Mouse (Mus musculus) regulatory T cell (primary cell): ENCODE measurements around the gene Krcc1.
"Not testable (repeated sequence)": the region's sequence is repeated elsewhere in the genome, so short reads cannot be mapped to it uniquely, and the experiment has no call there.

Source experiments
- in situ Hi-C: fragments of 300-600 bp; cut with MboI, MseI; formaldehyde crosslinking; loops from one replicate; pipeline ENCODE4 v1.15.1; 2025; ENCODE audit warnings: high pct_unique_total_duplicates

Krcc1 gene

DNA sequence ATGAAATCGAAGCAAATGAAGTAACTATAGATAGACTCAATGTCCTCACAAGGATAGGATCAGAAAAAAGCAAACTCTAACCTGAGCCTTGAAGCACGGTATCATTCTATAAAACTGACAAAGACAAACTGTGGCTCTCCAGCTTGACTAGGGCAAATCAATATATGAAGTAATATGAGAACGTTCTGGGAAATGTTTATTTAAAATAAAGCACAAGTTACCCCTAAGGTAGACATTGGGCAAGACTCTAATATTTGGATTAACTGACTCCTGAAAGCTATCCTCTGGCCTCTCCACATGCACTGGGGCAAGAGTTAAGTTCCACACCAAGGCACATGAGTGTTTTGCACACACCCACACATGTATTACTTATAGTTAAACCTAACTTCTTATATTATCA is 10.4 kb upstream of the Krcc1 start:
- in situ Hi-C loops: no loop called here

DNA sequence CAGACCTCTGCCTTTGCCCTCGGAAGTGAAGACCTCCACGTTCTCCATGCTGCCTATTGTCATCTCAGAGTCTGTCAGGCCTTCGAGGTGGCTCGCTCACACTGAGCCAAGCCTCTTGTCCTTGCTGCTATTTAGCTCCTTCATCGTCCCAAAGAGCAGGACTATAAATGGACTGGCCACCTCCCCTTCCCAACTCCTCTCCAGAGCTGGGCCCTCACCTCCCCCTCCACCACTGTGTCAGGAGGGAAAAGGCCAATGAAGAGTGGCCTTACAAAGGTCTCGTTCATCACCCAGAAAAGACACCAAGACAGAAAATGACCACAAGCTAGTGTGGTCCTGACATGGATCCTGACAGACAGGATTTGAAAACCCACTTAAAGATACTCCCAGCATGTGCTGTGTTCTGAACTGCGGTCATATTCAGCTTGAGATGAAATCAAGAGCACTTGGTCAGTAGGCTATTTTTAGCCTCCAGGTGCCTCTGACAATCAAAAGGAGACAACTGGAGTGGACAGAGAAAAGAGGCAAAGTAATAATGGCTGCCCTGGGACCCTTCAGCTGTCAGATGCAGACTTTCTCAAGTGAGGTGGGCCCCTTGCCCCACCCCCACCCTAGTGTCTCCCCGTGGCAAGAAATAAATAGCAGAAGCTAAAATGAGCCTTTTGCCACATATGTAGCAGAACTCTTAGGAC is 9.2 kb upstream of the Krcc1 start:
- in situ Hi-C loops: no loop called here

GRCm38 (mm10) chr6:71267603-71268002 is 3.9 kb upstream of the Krcc1 start:
- in situ Hi-C loops: not testable (repeated sequence)

GRCm38 (mm10) chr6:71268929-71269685 is 2.4 kb upstream of the Krcc1 start:
- in situ Hi-C loops: no loop called here

DNA sequence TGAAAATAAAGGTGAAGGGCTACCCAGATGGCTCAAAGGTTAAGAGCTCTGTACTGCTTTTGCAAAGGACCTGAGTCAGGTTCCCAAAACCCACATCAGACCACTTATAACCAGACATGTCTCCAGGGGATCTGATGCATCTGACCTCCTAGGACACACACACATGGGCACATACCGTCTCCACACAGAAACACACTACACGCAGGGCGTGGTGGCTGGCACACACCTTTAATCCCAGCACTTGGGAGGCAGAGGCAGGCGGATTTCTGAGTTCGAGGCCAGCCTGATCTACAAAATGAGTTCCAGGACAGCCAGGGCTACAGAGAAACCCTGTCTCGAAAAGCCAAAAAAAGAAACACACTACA is 1.8 kb upstream of the Krcc1 start:
- in situ Hi-C loops: not testable (repeated sequence)

DNA sequence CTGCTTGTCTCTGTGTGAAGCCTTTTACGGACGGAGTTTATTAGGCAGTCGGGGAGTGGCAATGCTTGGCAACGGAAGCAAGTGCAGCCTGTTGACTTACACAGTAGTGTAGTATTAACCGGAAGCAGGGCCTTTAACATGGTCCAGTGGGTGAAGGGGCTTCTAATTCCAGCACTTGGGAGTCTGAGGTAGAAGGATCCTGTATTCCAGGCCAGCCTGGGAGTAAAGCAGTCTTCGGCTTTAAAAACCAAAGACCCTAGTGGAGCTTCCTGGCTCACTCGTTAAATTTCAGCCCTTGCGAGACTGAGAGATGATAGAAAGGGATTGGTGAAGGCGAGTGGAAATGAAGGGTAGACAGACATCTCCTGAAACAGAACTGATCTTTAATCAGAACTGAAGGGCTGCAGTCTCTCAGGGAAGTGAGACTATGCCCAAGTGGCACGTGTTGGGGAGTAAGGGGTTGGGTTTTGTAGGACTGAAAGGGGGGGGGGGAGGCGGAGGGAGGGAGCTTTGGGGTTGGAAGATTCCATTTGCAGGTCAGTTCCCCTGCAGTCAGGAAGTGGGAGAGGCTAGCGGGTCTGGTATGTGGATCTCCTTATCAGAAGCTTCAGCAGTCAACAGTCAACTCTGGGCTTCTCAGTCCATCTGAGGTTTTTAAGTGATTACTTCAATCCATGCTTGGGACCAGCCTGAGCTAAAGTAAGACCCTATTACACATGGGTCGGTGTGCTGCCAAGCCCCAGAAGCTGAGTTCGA is 998 bp upstream of the Krcc1 start:
- in situ Hi-C loops: no loop called here

- in situ Hi-C loops: no loop called here
These were observed 454 bp upstream of the Krcc1 start for GRCm38 (mm10) chr6:71271057-71271388.

- in situ Hi-C loops: no loop called here
These were observed 852 bp downstream of the Krcc1 start for GRCm38 (mm10) chr6:71272316-71272741.

DNA sequence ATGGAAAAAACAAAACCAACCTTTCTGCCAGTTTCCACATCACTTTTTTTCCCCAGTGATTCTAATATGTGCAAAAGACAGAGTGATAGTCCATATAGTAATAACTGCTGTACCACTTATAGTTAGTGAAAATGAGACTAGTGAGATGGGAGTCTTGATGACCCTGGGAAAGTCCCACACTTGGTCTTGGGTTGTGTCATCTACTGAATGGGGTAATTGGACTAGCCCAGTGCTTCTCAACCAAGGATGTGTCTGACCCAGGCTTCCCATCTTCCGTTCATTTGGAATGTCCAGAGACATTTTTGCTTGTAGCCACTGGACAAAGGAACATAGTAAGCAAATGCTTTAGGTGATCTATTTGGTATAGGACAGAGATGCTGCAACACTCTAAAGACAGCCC is 2.2 kb downstream of the Krcc1 start:
- in situ Hi-C loops: no loop called here

DNA sequence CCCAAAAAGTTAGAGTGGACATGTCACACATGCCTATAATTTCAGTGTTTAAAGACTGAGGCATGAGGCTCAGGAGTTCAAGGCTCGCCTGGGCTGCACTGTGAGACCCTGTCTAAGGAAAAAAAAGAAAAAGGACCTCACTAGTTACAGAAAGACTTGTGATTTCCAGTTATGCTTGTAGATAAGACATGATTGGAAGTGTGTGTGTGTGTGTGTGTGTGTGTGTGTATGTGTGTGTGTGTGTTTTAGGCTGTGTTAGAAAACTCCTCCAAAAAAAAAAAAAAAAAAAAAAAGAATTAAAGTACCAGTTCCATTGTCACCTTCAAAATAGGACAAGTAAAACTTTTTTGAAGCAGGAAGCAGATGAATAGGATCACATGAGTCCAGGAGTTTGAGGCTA is 3.1 kb downstream of the Krcc1 start:
- in situ Hi-C loops: no loop called here

DNA sequence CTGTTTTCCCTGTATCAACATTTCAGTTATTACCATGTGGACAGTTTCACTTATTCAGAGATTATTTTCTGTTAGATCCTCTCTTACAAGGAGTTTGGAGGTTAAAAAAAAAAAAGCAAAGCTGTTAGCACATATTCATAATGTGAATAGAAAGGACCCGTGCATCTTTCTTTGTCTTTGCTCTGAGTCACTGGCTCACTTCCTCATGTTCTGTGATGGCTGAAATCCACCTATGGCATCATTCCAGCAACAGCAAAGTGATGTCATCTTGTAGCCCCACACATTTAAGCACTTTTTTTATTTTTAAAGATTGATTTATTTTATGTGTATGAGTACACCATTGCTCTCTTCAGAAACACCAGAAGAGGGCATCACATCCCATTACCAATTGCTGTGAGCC is 7.9 kb downstream of the Krcc1 start:
- in situ Hi-C loops: no loop called here

- in situ Hi-C loops: loop anchor here (10.0 kb wide), 1 partner anchor 111 kb away; no protein-coding TSS in a partner anchor
These were observed 22.0 kb downstream of the Krcc1 start for GRCm38 (mm10) chr6:71293509-71293908.

GRCm38 (mm10) chr6:71295303-71295702 is 23.8 kb downstream of the Krcc1 start:
- in situ Hi-C loops: loop anchor here (5.0 to 10.0 kb wide), 2 partner anchors 109 to 123 kb away; no protein-coding TSS in a partner anchor

- in situ Hi-C loops: loop anchor here (5.0 to 10.0 kb wide), 2 partner anchors 107 to 126 kb away; no protein-coding TSS in a partner anchor
These were observed 26.6 kb downstream of the Krcc1 start for GRCm38 (mm10) chr6:71298051-71298450.

- in situ Hi-C loops: loop anchor here (5.0 to 10.0 kb wide), 2 partner anchors 106 to 126 kb away; no protein-coding TSS in a partner anchor
These were observed 27.3 kb downstream of the Krcc1 start for GRCm38 (mm10) chr6:71298751-71299150.

DNA sequence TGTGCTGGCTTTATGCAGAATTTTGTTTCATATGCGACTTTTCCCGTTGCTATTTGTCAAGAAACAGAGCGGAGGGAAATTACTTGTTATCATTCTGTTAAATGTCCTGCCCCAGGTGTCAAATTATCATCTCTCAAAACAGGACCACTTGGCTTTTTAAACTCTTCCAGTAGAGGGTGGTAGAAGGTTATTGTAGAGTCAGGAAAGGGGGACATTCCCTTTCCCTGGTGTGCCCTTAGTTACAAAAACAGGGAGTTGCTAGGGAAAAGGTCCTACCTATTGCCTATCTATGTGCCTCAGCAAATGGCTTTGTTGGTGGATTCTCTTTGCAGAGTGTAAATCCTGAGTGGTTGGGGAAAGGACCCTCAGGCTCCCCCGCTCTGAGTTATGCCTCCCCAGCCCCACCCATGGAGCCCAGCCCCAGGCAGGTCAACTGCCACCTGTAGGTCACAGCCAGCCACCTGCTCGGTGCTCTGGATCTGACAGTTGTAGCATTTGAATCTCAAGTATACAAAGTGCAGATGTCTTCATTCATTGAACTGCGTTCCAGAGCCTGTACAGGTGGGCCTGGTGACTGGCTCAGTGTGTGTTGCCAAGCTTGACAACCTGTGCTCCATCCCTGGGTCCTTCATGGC is 30.7 kb downstream of the Krcc1 start:
- in situ Hi-C loops: loop anchor here (5.0 kb wide), 1 partner anchor 80 kb away; no protein-coding TSS in a partner anchor

- in situ Hi-C loops: no loop called here
These were observed 36.0 kb downstream of the Krcc1 start for GRCm38 (mm10) chr6:71307486-71307885.

- in situ Hi-C loops: no loop called here
These were observed 50.4 kb downstream of the Krcc1 start, which contains the start of gene Smyd1 for GRCm38 (mm10) chr6:71321826-71322283. TSS of gene Smyd1 (minus strand) at chr6:71322233.

DNA sequence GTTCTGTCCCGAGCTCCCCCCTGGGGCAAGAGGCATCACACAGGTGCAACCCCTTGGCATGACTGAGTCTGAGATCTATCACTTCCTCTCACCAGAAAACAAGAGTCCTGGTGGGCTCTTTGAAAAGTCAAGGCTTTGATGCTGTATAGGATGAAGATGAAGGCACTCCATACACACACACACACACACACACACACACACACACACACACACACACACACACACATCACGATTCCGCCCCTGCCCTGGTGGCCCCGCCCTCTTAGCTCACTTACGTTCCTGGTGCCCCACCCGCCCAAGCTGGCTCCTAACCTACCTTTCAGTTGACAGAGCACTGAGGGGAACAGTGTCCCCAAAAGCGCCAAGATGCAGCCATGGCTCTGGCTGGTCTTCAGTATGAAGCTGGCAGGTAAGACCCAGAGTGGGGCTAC is 51.0 kb downstream of the Krcc1 start, which contains the start of gene Cd8b1:
Cd8b1 (plus strand) TSS at position 298 of the 431 bp plus-strand sequence.
- in situ Hi-C loops: no loop called here

DNA sequence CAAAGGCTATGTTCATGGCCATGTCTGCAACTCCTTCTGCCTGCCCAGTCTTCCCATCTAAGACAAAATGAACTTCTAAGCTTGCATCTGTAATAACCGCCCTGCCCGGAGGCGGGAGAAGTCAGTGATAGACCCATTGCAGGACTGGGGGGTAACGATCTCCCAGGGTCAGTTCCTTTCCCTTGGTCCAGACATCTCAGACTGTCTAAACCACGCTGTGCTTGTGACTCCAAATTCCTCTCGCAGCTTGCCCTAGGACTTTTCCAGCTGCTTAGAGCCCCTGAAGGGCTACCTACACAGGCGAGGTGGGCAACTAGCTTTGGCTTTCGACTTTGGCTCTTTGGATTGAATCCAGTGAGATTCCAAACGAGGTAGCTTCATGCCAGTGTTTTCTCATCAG is 53.3 kb downstream of the Krcc1 start:
- in situ Hi-C loops: no loop called here

DNA sequence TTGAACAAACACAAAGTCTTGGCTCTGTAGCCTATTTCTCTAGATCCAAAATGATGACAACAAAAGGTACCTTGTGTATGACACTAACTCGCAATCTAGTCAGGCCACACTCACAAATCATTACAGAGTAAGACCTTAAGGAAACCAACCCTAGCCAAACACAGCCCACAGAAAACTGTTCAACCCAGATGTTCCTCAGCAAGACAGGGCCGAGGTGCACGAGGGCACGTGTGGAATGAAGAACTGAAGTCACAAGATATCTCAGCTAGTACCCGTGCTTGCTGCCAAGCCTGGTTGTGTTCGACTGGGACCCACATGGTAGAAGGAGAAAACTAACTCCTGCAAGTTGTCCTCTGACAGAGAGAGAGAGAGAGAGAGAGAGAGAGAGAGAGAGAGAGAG is 58.4 kb downstream of the Krcc1 start:
- in situ Hi-C loops: no loop called here
